Mouse (Mus musculus): Measurements from ENCODE around the gene Slc8b1.

DNA sequence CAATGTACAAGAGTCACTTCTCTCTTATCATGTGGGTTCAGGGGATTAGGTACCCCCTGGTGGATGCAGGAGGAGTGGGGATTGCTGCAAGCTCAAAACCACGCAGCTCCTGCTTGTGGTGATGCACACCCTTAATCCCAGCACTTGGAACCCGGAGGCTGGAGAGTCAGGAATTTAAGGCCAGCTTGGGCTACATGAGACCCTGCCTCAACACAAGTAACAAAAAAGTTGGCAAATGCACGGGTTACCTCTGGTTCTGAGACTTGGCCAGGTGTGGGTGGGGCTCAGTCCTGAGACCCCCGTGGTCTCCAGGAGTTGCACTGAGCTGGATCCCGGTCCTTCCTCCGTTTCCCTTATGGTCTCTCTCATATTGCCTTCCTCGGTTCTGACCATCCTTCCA is 4.5 kb downstream of the Slc8b1 start:
- peak; percentile 12; the same call in 1 of the 2 replicates for TF ChIP-seq CTCF (IDR thresholded peaks at IDR 0.05)
- TF ChIP-seq EP300 (IDR thresholded peaks at IDR 0.05), result no peak
